Mouse (Mus musculus) lung, embryonic 16.5 days (tissue): Measurements from ENCODE around the gene Ccdc87. TPM values are rescaled to one million over a fixed set of nuclear protein-coding genes. Genes with fewer than 3 reads are reported as not detected.

ENCODE experiments used
- polyA plus RNA-seq: library from polyadenylated mRNA; unstranded; fragments of >200 nt; fragmentation: Nextera tagmentation; extraction: Ambion mirVana; gene quantifications from 2 replicates; pipeline ENCODE4 v1.2.1, GENCODE M21; 2015

The Ccdc87 gene
- polyA plus RNA-seq, 1 experiment from 2014 or later, result 0.65 TPM

Other genes with a start within 250 kb of the Ccdc87 start
- 3.4 and 4.1 TPM in 2 replicates for gene Lrfn4, start 223.7 kb upstream of the Ccdc87 start, polyA plus RNA-seq
- gene Rce1, start 213.7 kb upstream of the Ccdc87 start, polyA plus RNA-seq, result 68.3 and 70.1 TPM in 2 replicates
- gene Gm960, start 140.7 kb upstream of the Ccdc87 start, polyA plus RNA-seq, result 2.5 and 3.3 TPM in 2 replicates
- 1.0 and 1.4 TPM in 2 replicates for gene Sptbn2, start 128.2 kb upstream of the Ccdc87 start, polyA plus RNA-seq
- 57.6 and 58.7 TPM in 2 replicates for gene Rbm4b, start 82.9 kb upstream of the Ccdc87 start, polyA plus RNA-seq
- gene Rbm4, start 45.5 kb upstream of the Ccdc87 start, polyA plus RNA-seq, result 52.2 and 55.1 TPM in 2 replicates
- 25.7 and 30.9 TPM in 2 replicates for gene Gm21992, start 27.8 kb upstream of the Ccdc87 start, polyA plus RNA-seq
- gene Rbm14, start 27.7 kb upstream of the Ccdc87 start, polyA plus RNA-seq, result 82.4 and 88.6 TPM in 2 replicates
- gene Ccs, start within 50 bp of the Ccdc87 start, polyA plus RNA-seq, result 53.7 and 60.1 TPM in 2 replicates
- 23.5 and 26.6 TPM in 2 replicates for gene Ctsf, start 15.8 kb downstream of the Ccdc87 start, polyA plus RNA-seq
- gene Actn3, start 38.5 kb downstream of the Ccdc87 start, polyA plus RNA-seq, result 2.1 and 5.0 TPM in 2 replicates
- gene Zdhhc24, start 39.3 kb downstream of the Ccdc87 start, polyA plus RNA-seq, result 8.3 and 9.4 TPM in 2 replicates
- 4.2 and 4.9 TPM in 2 replicates for gene Bbs1, start 67.3 kb downstream of the Ccdc87 start, polyA plus RNA-seq
- gene Dpp3, start 88.9 kb downstream of the Ccdc87 start, polyA plus RNA-seq, result 94.6 and 95.1 TPM in 2 replicates
- 1.9 and 2.1 TPM in 2 replicates for gene Peli3, start 103.8 kb downstream of the Ccdc87 start, polyA plus RNA-seq
- 90.6 and 93.4 TPM in 2 replicates for gene Mrpl11, start 122.8 kb downstream of the Ccdc87 start, polyA plus RNA-seq
- 0.09 TPM in 1 of 2 replicates, not detected in the other for gene Npas4, start 150.9 kb downstream of the Ccdc87 start, polyA plus RNA-seq
- 2.7 and 3.6 TPM in 2 replicates for gene Slc29a2, start 184.5 kb downstream of the Ccdc87 start, polyA plus RNA-seq
- gene B4gat1, start 199.5 kb downstream of the Ccdc87 start, polyA plus RNA-seq, result 47.6 and 49.4 TPM in 2 replicates
- 2.5 and 3.5 TPM in 2 replicates for gene AC124502.3, start 199.5 kb downstream of the Ccdc87 start, polyA plus RNA-seq
- 41.6 and 45.0 TPM in 2 replicates for gene Brms1, start 202.0 kb downstream of the Ccdc87 start, polyA plus RNA-seq
- gene Rin1, start 211.1 kb downstream of the Ccdc87 start, polyA plus RNA-seq, result 3.7 and 4.2 TPM in 2 replicates
- gene Cd248, start 228.7 kb downstream of the Ccdc87 start, polyA plus RNA-seq, result 69.1 and 80.6 TPM in 2 replicates
- 3.6 and 3.8 TPM in 2 replicates for gene Tmem151a, start 246.2 kb downstream of the Ccdc87 start, polyA plus RNA-seq
- 95.3 and 101 TPM in 2 replicates for gene Yif1a, start 249.2 kb downstream of the Ccdc87 start, polyA plus RNA-seq